Mouse (Mus musculus) stomach, embryonic 15.5 days (tissue): ENCODE measurements around the gene Resp18. TPM values are rescaled to one million over a fixed set of nuclear protein-coding genes. Genes with fewer than 3 reads are reported as not detected.

Experiments
- ATAC-seq: fragments of 200-750 bp; cut with Nextera tagmentation; 2 replicates; pipeline ENCODE4 v1.8.0; 2017; ENCODE audit warnings: low read depth, moderate number of reproducible peaks, moderate TSS enrichment; ENCODE audit not compliant: insufficient read depth, low FRiP score
- H3K27ac ChIP-seq: fragments of 300-500 bp; sonication (generic); 2 replicates; pipeline ENCODE4 v1.5.1; 2015; ENCODE audit warnings: mild to moderate bottlenecking, inconsistent platforms
- H3K27me3 ChIP-seq: fragments of 300-500 bp; sonication (generic); replicated peaks from 2 replicates; pipeline ENCODE4 v1.6.1; 2015; ENCODE audit warnings: inconsistent platforms
- H3K36me3 ChIP-seq: fragments of 300-500 bp; sonication (generic); 2 replicates; pipeline ENCODE4 v1.6.1; 2015; ENCODE audit warnings: inconsistent platforms
- H3K4me1 ChIP-seq: fragments of 300-500 bp; sonication (generic); 2 replicates; pipeline ENCODE4 v1.6.1; 2015; ENCODE audit warnings: inconsistent platforms
- H3K4me2 ChIP-seq: fragments of 300-500 bp; sonication (generic); 2 replicates; pipeline ENCODE4 v1.6.1; 2015; ENCODE audit warnings: mild to moderate bottlenecking, inconsistent platforms
- H3K4me3 ChIP-seq: fragments of 300-500 bp; sonication (generic); replicated peaks from 2 replicates; pipeline ENCODE4 v1.5.1; 2015; ENCODE audit warnings: inconsistent platforms
- H3K9ac ChIP-seq: fragments of 300-500 bp; sonication (generic); 2 replicates; pipeline ENCODE4 v1.6.1; 2015; ENCODE audit warnings: inconsistent platforms
- H3K9me3 ChIP-seq: fragments of 300-500 bp; sonication (generic); 2 replicates; pipeline ENCODE4 v1.6.1; 2016; ENCODE audit warnings: inconsistent platforms
- WGBS: fragments of 180-500 bp; shearing (Covaris S2); methylation state at CpG from one replicate; pipeline ENCODE4 v1.1.7; 2015; 5-methylcytosine and 5-hydroxymethylcytosine counted together
- polyA plus RNA-seq: library from polyadenylated mRNA; unstranded; fragments of >200 nt; fragmentation: Nextera tagmentation; extraction: Ambion mirVana; gene quantifications from 2 replicates; pipeline ENCODE4 v1.2.1, GENCODE M21; 2015

Resp18 gene
- 7.5 and 9.6 TPM in 2 replicates for polyA plus RNA-seq

- no peak within 1 kb of the TSS for H3K9ac ChIP-seq
- no peaks in the 10 kb centered on the region for H3K9me3 ChIP-seq
- 6% methylated on average over 13 of the region's 13 CpGs for WGBS
- no peak within 1 kb of the TSS for H3K27ac ChIP-seq
- ATAC-seq, result no peak
- no peak within 1 kb of the TSS for H3K4me3 ChIP-seq
- no peak within 1 kb of the TSS for H3K4me2 ChIP-seq
- peaks cover 17% of the 10 kb centered on the region for H3K27me3 ChIP-seq
- no peaks in the 10 kb centered on the region for H3K4me1 ChIP-seq
- H3K36me3 ChIP-seq, result no peaks in the 10 kb centered on the region
Measured at GRCm38 (mm10) chr1:75278228-75278627, at the start of gene Resp18. TSS of gene Resp18 (minus strand) at chr1:75278415.

GRCm38 (mm10) chr1:75327461-75327860 lies 49.2 kb upstream of the Resp18 start:
- H3K4me3 ChIP-seq, result no peak overlapping the region
- no peak overlapping the region for H3K4me2 ChIP-seq
- no peaks in the 10 kb centered on the region for H3K36me3 ChIP-seq
- H3K9ac ChIP-seq, result no peak overlapping the region
- ATAC-seq, result no peak
- H3K4me1 ChIP-seq, result no peaks in the 10 kb centered on the region
- no peaks in the 10 kb centered on the region for H3K27me3 ChIP-seq
- no peaks in the 10 kb centered on the region for H3K9me3 ChIP-seq
- no peak overlapping the region for H3K27ac ChIP-seq

GRCm38 (mm10) chr1:75319166-75319565 lies 41.0 kb upstream of the Resp18 start:
- WGBS, result 72% methylated on average over 10 of the region's 10 CpGs
- ATAC-seq, result no peak
- H3K4me3 ChIP-seq, result no peak overlapping the region

GRCm38 (mm10) chr1:75318736-75319135 lies 40.5 kb upstream of the Resp18 start:
- Histone ChIP-seq H3K4me2 (no peak overlapping the region), H3K9me3 (no peaks in the 10 kb centered on the region), H3K27me3 (no peaks in the 10 kb centered on the region), H3K9ac (no peak overlapping the region), H3K36me3 (peaks cover 5% of the 10 kb centered on the region), H3K4me3 (no peak overlapping the region), H3K27ac (no peak overlapping the region), H3K4me1 (peaks cover 11% of the 10 kb centered on the region; the same call in 1 of the 2 replicates)
- no peak for ATAC-seq
- 85% methylated on average over 4 of the region's 4 CpGs for WGBS

More at GRCm38 (mm10) chr1:75319166-75319565, 41.0 kb upstream of the Resp18 start:
- H3K9me3 ChIP-seq, result no peaks in the 10 kb centered on the region
- H3K36me3 ChIP-seq, result peaks cover under 1% of the 10 kb centered on the region; the same call in 1 of the 2 replicates
- H3K4me2 ChIP-seq, result no peak overlapping the region
- H3K27me3 ChIP-seq, result no peaks in the 10 kb centered on the region
- H3K27ac ChIP-seq, result no peak overlapping the region
- H3K9ac ChIP-seq, result no peak overlapping the region
- peaks cover 11% of the 10 kb centered on the region; the same call in 1 of the 2 replicates for H3K4me1 ChIP-seq

GRCm38 (mm10) chr1:75318301-75318700 lies 40.1 kb upstream of the Resp18 start:
- H3K27ac ChIP-seq, result no peak overlapping the region
- WGBS, result 77% methylated on average over 3 of the region's 3 CpGs

GRCm38 (mm10) chr1:75317241-75318201 lies 39.3 kb upstream of the Resp18 start, which contains the start of gene Dnpep:
TSS of gene Dnpep (minus strand) at chr1:75317990.
- H3K4me1 ChIP-seq, result peaks cover 11% of the 10 kb centered on the region; the same call in 1 of the 2 replicates
- no peaks in the 10 kb centered on the region for H3K9me3 ChIP-seq
- peak; percentile 96 for ATAC-seq
- peaks cover 13% of the 10 kb centered on the region for H3K36me3 ChIP-seq
- H3K27me3 ChIP-seq, result no peaks in the 10 kb centered on the region
- H3K9ac ChIP-seq, result peak within 1 kb of the TSS; percentile 62
- H3K4me3 ChIP-seq, result peak within 1 kb of the TSS; percentile 78
- H3K27ac ChIP-seq, result peak within 1 kb of the TSS; percentile 98
- peak within 1 kb of the TSS; percentile 80 for H3K4me2 ChIP-seq
- WGBS, result under 1% methylated on average over 87 of the region's 92 CpGs

More at GRCm38 (mm10) chr1:75318301-75318700, 40.1 kb upstream of the Resp18 start:
- Histone ChIP-seq H3K9ac (no peak overlapping the region), H3K4me3 (peak overlapping the region; percentile 16; the same call in 1 of the 2 replicates), H3K27me3 (no peaks in the 10 kb centered on the region), H3K4me2 (peak overlapping the region; percentile 42), H3K36me3 (peaks cover 9% of the 10 kb centered on the region), H3K4me1 (peaks cover 11% of the 10 kb centered on the region; the same call in 1 of the 2 replicates), H3K9me3 (no peaks in the 10 kb centered on the region)
- ATAC-seq, result no peak

GRCm38 (mm10) chr1:75316861-75317240 lies 38.6 kb upstream of the Resp18 start:
- peak; percentile 42 for ATAC-seq
- H3K4me2 ChIP-seq, result peak overlapping the region; percentile 80
- H3K4me1 ChIP-seq, result peaks cover 11% of the 10 kb centered on the region; the same call in 1 of the 2 replicates
- H3K9me3 ChIP-seq, result no peaks in the 10 kb centered on the region
- under 1% methylated on average over 20 of the region's 20 CpGs for WGBS
- H3K27me3 ChIP-seq, result no peaks in the 10 kb centered on the region
- peaks cover 18% of the 10 kb centered on the region for H3K36me3 ChIP-seq
- peak overlapping the region; percentile 78 for H3K4me3 ChIP-seq
- peak overlapping the region; percentile 62 for H3K9ac ChIP-seq
- peak overlapping the region; percentile 98 for H3K27ac ChIP-seq

- Histone ChIP-seq H3K4me2 (peak overlapping the region; percentile 80), H3K9ac (no peak overlapping the region), H3K27me3 (no peaks in the 10 kb centered on the region), H3K36me3 (peaks cover 28% of the 10 kb centered on the region), H3K27ac (peak overlapping the region; percentile 98), H3K9me3 (no peaks in the 10 kb centered on the region), H3K4me1 (peaks cover 11% of the 10 kb centered on the region; the same call in 1 of the 2 replicates), H3K4me3 (peak overlapping the region; percentile 78)
- ATAC-seq, result no peak
- WGBS, result 78% methylated on average over 29 of the region's 29 CpGs
Measured at GRCm38 (mm10) chr1:75315456-75316365, 37.5 kb upstream of the Resp18 start.

GRCm38 (mm10) chr1:75315011-75315410 lies 36.8 kb upstream of the Resp18 start:
- ATAC-seq, result no peak
- Histone ChIP-seq H3K4me3 (no peak overlapping the region), H3K9me3 (no peaks in the 10 kb centered on the region), H3K27me3 (no peaks in the 10 kb centered on the region), H3K27ac (no peak overlapping the region), H3K4me2 (no peak overlapping the region), H3K9ac (no peak overlapping the region), H3K36me3 (peaks cover 31% of the 10 kb centered on the region), H3K4me1 (peaks cover 11% of the 10 kb centered on the region; the same call in 1 of the 2 replicates)
- WGBS, result 90% methylated on average over 6 of the region's 6 CpGs

- Histone ChIP-seq H3K9ac (no peak overlapping the region), H3K9me3 (no peaks in the 10 kb centered on the region), H3K27ac (no peak overlapping the region), H3K4me2 (no peak overlapping the region), H3K4me1 (peaks cover 11% of the 10 kb centered on the region; the same call in 1 of the 2 replicates), H3K4me3 (no peak overlapping the region), H3K27me3 (no peaks in the 10 kb centered on the region), H3K36me3 (peaks cover 35% of the 10 kb centered on the region)
- no peak for ATAC-seq
- 91% methylated on average over 6 of the region's 6 CpGs for WGBS
Measured at GRCm38 (mm10) chr1:75311694-75312093, 33.5 kb upstream of the Resp18 start.

- Histone ChIP-seq H3K9me3 (no peaks in the 10 kb centered on the region), H3K36me3 (peaks cover 4% of the 10 kb centered on the region), H3K4me3 (no peak overlapping the region), H3K4me2 (no peak overlapping the region), H3K4me1 (no peaks in the 10 kb centered on the region), H3K27me3 (no peaks in the 10 kb centered on the region), H3K9ac (no peak overlapping the region), H3K27ac (no peak overlapping the region)
- WGBS, result 62% methylated on average over 2 of the region's 2 CpGs
- no peak for ATAC-seq
Measured at GRCm38 (mm10) chr1:75304662-75305061, 26.4 kb upstream of the Resp18 start.
